Mouse (Mus musculus): ENCODE results near the gene Il1r2.

DNA sequence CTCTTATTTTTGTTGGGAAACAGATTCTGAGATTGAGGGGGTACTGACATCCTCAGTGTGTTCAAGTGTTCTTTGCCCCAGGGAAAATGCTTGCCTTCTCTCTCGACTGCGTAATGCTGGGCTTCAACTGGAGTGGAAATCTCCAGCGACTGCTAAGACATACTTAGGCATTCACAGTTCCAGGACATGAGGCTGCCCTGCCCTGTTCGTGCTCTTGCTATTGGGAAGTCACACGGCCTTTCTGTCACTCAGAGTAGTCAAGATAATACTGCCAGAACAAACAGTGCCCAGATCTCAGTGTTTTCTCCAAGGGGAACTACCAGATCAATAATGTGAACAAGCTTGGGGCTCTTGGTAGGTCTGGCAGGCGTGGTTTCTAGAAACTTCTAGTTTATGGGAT is 35.9 kb downstream of the Il1r2 start:
- TF ChIP-seq CTCF (IDR thresholded peaks at IDR 0.05; ENCODE audit: borderline replicate concordance, insufficient read depth, low read length) (no peak), POLR2A (IDR thresholded peaks at IDR 0.05; ENCODE audit: low read depth, low read length) (no peak)

All from embryonic fibroblast, embryonic 13.5 days (primary cell).